Mouse (Mus musculus) lung, postnatal 0 days (tissue): ENCODE measurements around the gene Camk1d.

Experiments used
- CTCF ChIP-seq: IDR thresholded peaks from 2 replicates; pipeline ENCODE4 v1.5.1; 2016; ENCODE audit warnings: antibody characterized with exemption, mild to moderate bottlenecking
- EP300 ChIP-seq: IDR thresholded peaks from 2 replicates; pipeline ENCODE4 v1.6.1; 2016; ENCODE audit warnings: antibody characterized with exemption, mild to moderate bottlenecking, control low read depth

DNA sequence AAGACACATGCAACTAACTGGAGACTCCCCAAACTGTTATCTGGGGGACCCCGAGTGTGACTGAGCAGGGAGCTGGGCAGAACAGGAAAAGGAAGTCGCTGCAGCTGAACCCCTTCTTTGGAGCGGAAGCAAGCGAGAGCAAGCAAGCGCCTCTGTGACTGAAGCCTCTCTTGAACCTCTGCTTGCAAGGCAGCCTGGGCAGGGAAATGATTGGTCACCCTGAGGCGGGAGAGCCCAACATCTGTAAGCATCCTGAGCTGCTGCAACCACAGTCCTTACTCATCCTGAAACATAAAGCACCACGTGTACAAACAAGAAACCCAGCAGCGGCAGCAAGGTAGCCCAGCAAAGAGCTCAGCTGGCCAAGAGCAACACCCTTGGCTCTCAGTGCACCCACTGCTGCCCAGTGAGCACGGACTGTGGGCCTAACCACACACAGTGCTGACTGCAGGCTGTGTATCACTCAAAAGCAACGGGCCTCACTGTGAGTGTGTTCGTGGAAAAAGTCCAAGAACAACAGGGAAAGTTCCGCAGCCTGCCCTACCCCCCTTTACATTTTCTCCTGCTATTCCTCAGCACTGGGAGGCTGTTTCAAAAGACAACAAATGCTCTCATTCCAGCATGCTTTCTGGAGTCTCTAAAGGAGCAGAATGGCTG, 100.5 kb downstream of the Camk1d start:
- TF ChIP-seq CTCF = no peak
- no peak for TF ChIP-seq EP300
